Mouse (Mus musculus): ENCODE measurements around the gene Sorcs2. TPM values are rescaled to one million over a fixed set of nuclear protein-coding genes. Genes with fewer than 3 reads are reported as not detected.

Gene Sorcs2
- total RNA-seq, 1 experiment from 2014 or later = 1.4 TPM

DNA sequence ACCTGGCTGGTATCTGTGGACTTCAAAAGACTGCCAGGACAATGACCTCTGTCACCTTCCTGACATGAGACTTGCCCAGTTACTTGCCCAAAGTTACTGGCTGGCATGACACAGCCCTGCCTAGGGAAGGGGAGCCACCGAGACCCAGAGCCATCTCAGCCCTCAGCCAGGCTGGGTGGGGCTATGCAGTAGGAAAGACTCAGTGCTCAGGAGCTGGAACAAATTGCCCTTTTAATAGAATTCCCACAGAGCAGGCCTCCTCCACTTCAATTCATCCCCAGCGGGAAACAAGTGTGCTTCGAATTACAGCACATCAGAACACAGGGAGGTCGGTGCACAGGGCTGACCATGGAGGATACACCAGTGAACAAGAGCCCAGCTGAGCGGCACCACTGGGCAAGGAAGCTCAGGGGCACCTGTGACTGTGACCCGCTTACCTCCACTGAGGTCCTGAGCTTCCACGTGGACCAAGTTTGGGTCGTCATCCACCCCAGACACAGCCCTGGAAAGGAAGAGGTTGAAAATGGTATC is 330.2 kb downstream of the Sorcs2 start:
- no peak for ATAC-seq (replicated peaks; ENCODE audit: insufficient number of reproducible peaks, low FRiP score, low TSS enrichment, poor library complexity, severe bottlenecking)

- no peak for ATAC-seq (replicated peaks; ENCODE audit: insufficient number of reproducible peaks, low FRiP score, low TSS enrichment, poor library complexity, severe bottlenecking)
These were observed 340.1 kb downstream of the Sorcs2 start for GRCm38 (mm10) chr5:36057804-36058322.

GRCm38 (mm10) chr5:36056921-36057320 is 341.0 kb downstream of the Sorcs2 start:
- ATAC-seq (replicated peaks; ENCODE audit: insufficient number of reproducible peaks, low FRiP score, low TSS enrichment, poor library complexity, severe bottlenecking) = no peak

GRCm38 (mm10) chr5:36055876-36056275 is 342.1 kb downstream of the Sorcs2 start:
- ATAC-seq (replicated peaks; ENCODE audit: insufficient number of reproducible peaks, low FRiP score, low TSS enrichment, poor library complexity, severe bottlenecking) = no peak

DNA sequence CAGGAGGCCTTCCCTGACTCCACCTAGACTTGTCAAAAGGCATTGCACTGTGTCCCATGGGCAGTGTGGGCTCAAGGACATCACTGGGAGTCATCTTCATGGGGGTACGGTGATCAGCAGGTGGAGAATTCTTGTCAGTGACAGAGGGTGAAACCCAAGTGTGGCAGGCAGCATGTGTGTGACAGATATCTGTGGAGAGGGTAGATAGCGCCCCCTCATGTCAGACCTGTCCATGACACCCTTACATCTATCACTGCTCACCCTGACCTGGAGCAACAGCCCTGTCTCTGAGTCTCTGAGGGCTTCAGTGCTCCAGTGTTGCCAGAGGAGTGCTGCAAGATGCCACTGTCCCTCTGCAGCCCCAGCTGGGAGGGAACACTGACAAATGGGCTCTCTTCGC is 343.4 kb downstream of the Sorcs2 start:
- ATAC-seq (replicated peaks; ENCODE audit: insufficient number of reproducible peaks, low FRiP score, low TSS enrichment, poor library complexity, severe bottlenecking) = no peak

GRCm38 (mm10) chr5:36043154-36043553 is 354.8 kb downstream of the Sorcs2 start:
- no peak for ATAC-seq (replicated peaks; ENCODE audit: insufficient number of reproducible peaks, low FRiP score, low TSS enrichment, poor library complexity, severe bottlenecking)

GRCm38 (mm10) chr5:36041756-36042155 is 356.2 kb downstream of the Sorcs2 start:
- no peak for ATAC-seq (replicated peaks; ENCODE audit: insufficient number of reproducible peaks, low FRiP score, low TSS enrichment, poor library complexity, severe bottlenecking)

- ATAC-seq (replicated peaks; ENCODE audit: insufficient number of reproducible peaks, low FRiP score, low TSS enrichment, poor library complexity, severe bottlenecking) = no peak
These were observed 356.7 kb downstream of the Sorcs2 start for GRCm38 (mm10) chr5:36041236-36041562.

DNA sequence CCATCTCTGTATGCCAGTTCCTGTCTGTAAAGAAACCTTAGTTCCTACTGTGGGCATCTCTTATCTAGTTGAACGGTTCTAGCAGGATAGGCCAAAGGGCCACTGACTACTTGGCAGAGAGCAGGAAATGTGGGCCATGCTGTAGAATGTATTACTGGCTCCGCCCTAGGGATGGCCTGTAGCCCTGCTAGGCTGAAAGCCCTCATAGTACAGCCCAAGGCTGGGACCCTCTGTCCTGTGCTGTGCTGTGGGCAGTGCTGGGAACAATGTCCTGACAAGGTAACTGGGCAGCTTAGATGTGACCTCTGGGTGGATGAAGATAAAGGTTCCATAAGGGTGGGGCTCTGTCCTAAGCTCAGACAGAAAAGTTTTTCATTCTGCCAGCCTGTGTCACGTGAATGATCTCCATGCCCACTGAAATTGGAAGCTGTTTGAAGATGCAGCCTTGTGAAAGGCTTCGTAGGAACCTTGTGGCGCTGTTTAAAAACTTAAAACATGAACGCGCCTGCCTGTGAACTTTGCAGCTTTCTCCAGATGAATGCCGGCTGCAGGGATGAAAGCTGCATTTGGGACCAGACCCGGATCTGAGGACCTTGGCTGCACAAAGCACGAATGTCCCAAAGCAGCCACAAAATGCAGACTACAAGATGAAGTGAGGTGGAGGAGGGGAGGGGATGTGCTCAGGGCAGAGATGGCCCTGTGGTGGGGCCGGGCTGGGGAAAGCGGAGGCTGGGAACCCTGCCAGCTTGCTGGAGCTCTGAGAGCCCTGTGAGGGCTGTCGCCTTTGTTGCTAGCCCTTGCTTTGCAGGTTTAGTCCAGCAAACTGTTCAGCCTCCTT is 357.3 kb downstream of the Sorcs2 start:
- ATAC-seq (replicated peaks; ENCODE audit: insufficient number of reproducible peaks, low FRiP score, low TSS enrichment, poor library complexity, severe bottlenecking) = no peak

DNA sequence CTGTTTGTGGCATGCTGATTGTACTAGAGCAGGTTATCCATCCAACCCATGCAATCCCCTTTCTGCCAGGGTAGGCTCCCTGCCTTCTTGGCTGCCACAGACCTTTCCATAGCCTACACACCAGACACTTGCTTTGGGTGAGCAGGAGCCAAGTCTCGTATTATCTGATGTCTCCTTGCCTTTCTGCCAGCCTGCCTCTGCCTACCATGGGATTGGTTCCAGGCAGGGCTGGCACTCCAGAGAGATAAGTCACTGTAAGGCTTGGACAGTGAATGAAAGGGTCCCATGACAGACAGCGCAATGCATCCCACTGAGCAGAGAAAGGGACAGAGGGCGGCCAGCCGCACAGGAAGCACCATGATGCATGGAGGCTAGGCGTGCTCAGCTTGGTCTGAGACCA is 358.3 kb downstream of the Sorcs2 start:
- ATAC-seq (replicated peaks; ENCODE audit: insufficient number of reproducible peaks, low FRiP score, low TSS enrichment, poor library complexity, severe bottlenecking) = no peak

GRCm38 (mm10) chr5:36033531-36034426 is 364.2 kb downstream of the Sorcs2 start:
- ATAC-seq (replicated peaks; ENCODE audit: insufficient number of reproducible peaks, low FRiP score, low TSS enrichment, poor library complexity, severe bottlenecking) = no peak

DNA sequence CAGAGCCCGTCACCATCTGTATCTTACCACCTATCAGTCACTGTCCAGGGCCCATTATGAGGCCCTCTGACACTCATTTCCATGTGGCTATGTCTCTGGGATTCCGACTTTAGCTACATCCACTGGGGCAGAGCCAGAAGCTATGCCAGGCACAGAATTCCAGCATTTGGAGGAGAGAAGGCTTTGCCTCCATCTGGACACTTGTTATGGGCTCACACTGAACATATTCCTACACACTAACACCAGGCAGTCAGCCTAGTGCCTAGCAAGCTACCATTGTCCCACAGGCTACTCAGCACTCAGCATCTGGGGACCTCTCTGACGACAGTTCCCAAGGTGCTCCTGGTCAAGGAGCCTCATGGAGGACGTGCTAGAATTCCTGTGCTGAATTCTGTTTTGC is 372.9 kb downstream of the Sorcs2 start:
- no peak for ATAC-seq (replicated peaks; ENCODE audit: insufficient number of reproducible peaks, low FRiP score, low TSS enrichment, poor library complexity, severe bottlenecking)

DNA sequence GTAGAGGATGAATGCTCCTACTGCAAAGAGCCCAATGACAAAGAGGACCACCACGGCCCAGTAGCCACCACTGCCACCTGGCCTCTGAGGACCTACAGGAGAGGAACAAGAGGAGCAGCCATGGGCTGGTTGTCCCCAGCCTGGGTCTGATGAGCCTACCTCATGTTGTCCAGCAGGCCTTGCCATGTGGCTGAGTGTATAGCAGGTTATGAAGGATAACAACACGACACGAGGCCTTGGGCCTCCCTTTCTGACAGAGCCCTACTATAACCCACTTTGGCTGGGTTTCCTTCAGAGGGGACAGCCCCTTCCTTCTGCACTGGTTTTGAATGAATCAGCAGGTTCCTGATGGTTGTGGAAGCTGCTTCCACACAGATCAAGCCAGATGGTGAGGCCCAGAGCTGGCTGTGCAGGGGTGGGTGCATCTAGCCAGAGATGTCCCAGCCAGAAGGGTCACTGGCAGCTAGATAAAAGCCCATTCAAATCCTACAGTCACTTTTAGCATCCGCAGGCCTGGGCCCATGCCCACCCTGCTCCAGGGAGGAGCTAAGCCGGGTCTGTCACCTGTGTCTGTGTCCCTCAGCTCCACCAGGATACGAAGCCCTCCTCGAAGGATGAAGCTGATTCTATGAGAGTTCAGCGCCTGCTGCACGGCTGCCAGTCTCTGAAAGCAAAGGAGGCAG is 373.8 kb downstream of the Sorcs2 start:
- no peak for ATAC-seq (replicated peaks; ENCODE audit: insufficient number of reproducible peaks, low FRiP score, low TSS enrichment, poor library complexity, severe bottlenecking)

DNA sequence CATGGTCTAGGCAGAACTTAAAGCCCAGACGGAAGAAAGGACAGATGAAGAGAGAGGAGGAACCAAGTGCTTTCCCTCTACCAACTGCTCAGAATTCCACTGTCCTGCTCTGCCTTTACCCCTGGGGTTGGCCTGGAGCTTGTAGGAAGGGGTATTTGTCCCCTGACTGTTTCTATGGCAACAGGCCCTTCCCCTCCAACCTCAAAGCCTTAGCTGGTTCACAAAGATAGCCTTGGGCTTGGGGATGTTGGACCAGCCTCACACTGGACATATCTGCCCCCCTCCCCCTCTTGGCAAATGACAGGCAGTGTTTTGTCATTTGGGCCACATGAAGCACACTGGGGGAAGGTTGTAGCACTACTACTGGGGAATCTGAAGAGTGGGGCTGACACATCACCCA is 375.6 kb downstream of the Sorcs2 start:
- no peak for ATAC-seq (replicated peaks; ENCODE audit: insufficient number of reproducible peaks, low FRiP score, low TSS enrichment, poor library complexity, severe bottlenecking)

DNA sequence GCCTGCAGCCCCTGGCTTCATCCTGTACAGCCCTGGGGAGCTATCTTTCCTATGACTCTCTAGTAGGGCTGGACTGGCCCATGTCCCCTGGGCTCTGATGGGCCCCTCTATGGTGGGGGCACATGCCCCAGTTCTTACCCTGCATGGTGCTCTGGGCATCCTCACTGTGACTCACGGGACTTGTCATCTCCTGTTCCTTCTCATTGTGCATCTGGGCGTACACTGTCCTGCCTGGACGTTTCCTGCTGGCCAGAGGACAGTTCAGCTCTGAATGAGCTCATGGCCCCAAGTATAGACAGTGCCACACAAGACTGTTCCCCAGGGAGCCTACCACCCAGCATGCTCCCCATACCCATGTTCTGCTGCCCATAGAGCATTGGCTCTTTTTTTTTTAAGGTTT is 376.8 kb downstream of the Sorcs2 start:
- no peak for ATAC-seq (replicated peaks; ENCODE audit: insufficient number of reproducible peaks, low FRiP score, low TSS enrichment, poor library complexity, severe bottlenecking)

DNA sequence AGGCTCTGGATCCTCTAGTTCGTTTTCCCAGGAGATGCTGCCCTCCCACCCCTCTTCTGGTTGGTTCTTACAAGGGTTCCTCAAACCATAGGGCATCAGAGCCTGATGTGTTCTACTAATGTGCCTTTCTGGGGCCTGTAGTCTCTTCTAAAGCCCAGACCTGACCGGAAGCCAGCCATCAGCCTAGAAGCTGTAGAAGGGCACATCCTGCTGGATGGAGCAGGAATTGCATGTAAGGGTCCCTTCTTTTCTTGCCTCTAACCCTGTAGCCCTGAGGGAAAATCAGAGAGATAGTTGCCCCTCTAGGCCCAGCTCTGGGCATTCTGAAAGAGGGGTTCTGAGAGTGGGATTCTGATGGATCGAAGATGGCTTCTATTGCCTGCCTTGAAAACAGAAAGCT is 379.6 kb downstream of the Sorcs2 start:
- ATAC-seq (replicated peaks; ENCODE audit: insufficient number of reproducible peaks, low FRiP score, low TSS enrichment, poor library complexity, severe bottlenecking) = no peak

DNA sequence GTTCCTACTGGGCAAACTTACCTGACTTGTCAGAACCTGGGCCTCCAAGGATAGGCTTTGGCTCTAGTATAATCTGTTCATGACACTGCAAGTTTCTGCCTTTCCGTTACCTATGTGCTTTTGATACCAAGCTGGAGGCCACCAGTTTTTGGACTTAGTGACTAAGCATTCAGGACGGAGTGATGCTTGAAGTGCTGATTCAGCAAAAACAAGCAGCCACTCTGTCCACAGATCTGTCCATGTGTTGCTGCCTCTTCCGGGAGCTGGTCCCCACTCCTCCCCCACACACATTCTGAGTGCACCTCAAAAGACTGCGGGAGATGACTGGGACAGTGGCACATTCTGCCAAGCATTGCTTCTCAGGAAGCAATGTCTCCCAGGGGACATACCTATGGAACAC is 388.5 kb downstream of the Sorcs2 start:
- ATAC-seq (replicated peaks; ENCODE audit: insufficient number of reproducible peaks, low FRiP score, low TSS enrichment, poor library complexity, severe bottlenecking) = no peak

GRCm38 (mm10) chr5:36007649-36008048 is 390.3 kb downstream of the Sorcs2 start:
- ATAC-seq (replicated peaks; ENCODE audit: insufficient number of reproducible peaks, low FRiP score, low TSS enrichment, poor library complexity, severe bottlenecking) = no peak

- no peak for ATAC-seq (replicated peaks; ENCODE audit: insufficient number of reproducible peaks, low FRiP score, low TSS enrichment, poor library complexity, severe bottlenecking)
These were observed 391.4 kb downstream of the Sorcs2 start for GRCm38 (mm10) chr5:36006586-36006985.

Data from monocyte, adult 5-6 weeks (primary cell).